Mouse (Mus musculus) forebrain, embryonic 11.5 days (tissue): Measurements from ENCODE around the gene Rbm48. TPM values are rescaled to one million over a fixed set of nuclear protein-coding genes. Genes with fewer than 3 reads are reported as not detected.

Experiments used
- ATAC-seq: fragments of 200-750 bp; cut with Nextera tagmentation; replicated peaks from 2 replicates; pipeline ENCODE4 v1.8.0; 2017; ENCODE audit warnings: moderate TSS enrichment; ENCODE audit not compliant: low FRiP score
- DNase-seq: peaks from one replicate; pipeline ENCODE4 v3.0.0-alpha.2; 2017; ENCODE audit warnings: low spot score
- H3K27ac ChIP-seq: fragments of 300-500 bp; sonication (generic); 2 replicates; pipeline ENCODE4 v1.5.1; 2014; ENCODE audit warnings: low read depth, low read length
- H3K27me3 ChIP-seq: fragments of 300-500 bp; sonication (generic); 2 replicates; pipeline ENCODE4 v1.6.1; 2014; ENCODE audit warnings: mild to moderate bottlenecking, low read length, mixed read lengths; ENCODE audit not compliant: control insufficient read depth, insufficient read depth
- H3K36me3 ChIP-seq: fragments of 300-500 bp; sonication (generic); 2 replicates; pipeline ENCODE4 v1.6.1; 2014; ENCODE audit warnings: mild to moderate bottlenecking, low read length, moderate library complexity, mixed read lengths; ENCODE audit not compliant: control insufficient read depth, insufficient read depth
- H3K4me1 ChIP-seq: fragments of 300-500 bp; sonication (generic); replicated peaks from 2 replicates; pipeline ENCODE4 v1.6.1; 2014; ENCODE audit warnings: low read length, mixed read lengths; ENCODE audit not compliant: control insufficient read depth, insufficient read depth
- H3K4me2 ChIP-seq: fragments of 300-500 bp; sonication (generic); 2 replicates; pipeline ENCODE4 v1.6.1; 2014; ENCODE audit warnings: low read depth, mild to moderate bottlenecking, low read length, moderate library complexity, mixed read lengths; ENCODE audit not compliant: severe bottlenecking
- H3K4me3 ChIP-seq: fragments of 300-500 bp; sonication (generic); 2 replicates; pipeline ENCODE4 v1.5.1; 2014; ENCODE audit warnings: low read depth, low read length
- H3K9ac ChIP-seq: fragments of 300-500 bp; sonication (generic); 2 replicates; pipeline ENCODE4 v1.6.1; 2014; ENCODE audit warnings: low read length
- H3K9me3 ChIP-seq: fragments of 300-500 bp; sonication (generic); 2 replicates; pipeline ENCODE4 v1.6.1; 2016; ENCODE audit warnings: low read length, mixed read lengths; ENCODE audit not compliant: control insufficient read depth
- WGBS: fragments of 180-500 bp; shearing (Covaris S2); extraction: QIAGEN DNeasy Blood & Tissue Kit; methylation state at CpG from one replicate; pipeline ENCODE4 v1.1.7; 2014; 5-methylcytosine and 5-hydroxymethylcytosine counted together
- polyA plus RNA-seq: library from polyadenylated mRNA; unstranded; fragments of >200 nt; fragmentation: Nextera tagmentation; extraction: Ambion mirVana; gene quantifications from 2 replicates; pipeline ENCODE4 v1.2.1, GENCODE M21; 2014

The Rbm48 gene
- polyA plus RNA-seq, 1 experiment from 2014 or later, result 14.3 TPM

GRCm38 (mm10) chr5:3579066-3579465 lies 17.3 kb downstream of the Rbm48 start:
- DNase-seq, result no peak
- no peak overlapping the region for H3K9ac ChIP-seq
- H3K4me2 ChIP-seq, result no peak overlapping the region
- no peak for ATAC-seq
- H3K36me3 ChIP-seq, result peaks cover 30% of the 10 kb centered on the region
- H3K4me1 ChIP-seq, result no peaks in the 10 kb centered on the region
- no peaks in the 10 kb centered on the region for H3K27me3 ChIP-seq
- WGBS, result 92% methylated on average over 7 of the region's 7 CpGs
- H3K4me3 ChIP-seq, result no peak overlapping the region
- peaks cover 4% of the 10 kb centered on the region; the same call in 1 of the 2 replicates for H3K9me3 ChIP-seq
- H3K27ac ChIP-seq, result no peak overlapping the region

GRCm38 (mm10) chr5:3577939-3578338 lies 18.4 kb downstream of the Rbm48 start:
- Histone ChIP-seq H3K27me3 (no peaks in the 10 kb centered on the region), H3K9me3 (peaks cover 4% of the 10 kb centered on the region; the same call in 1 of the 2 replicates), H3K36me3 (peaks cover 34% of the 10 kb centered on the region), H3K9ac (no peak overlapping the region), H3K4me2 (no peak overlapping the region), H3K4me3 (no peak overlapping the region), H3K27ac (no peak overlapping the region), H3K4me1 (no peaks in the 10 kb centered on the region)
- no peak for ATAC-seq
- no peak for DNase-seq
- WGBS, result 87% methylated on average over 2 of the region's 2 CpGs

GRCm38 (mm10) chr5:3574825-3575224 lies 21.6 kb downstream of the Rbm48 start:
- no peaks in the 10 kb centered on the region for H3K4me1 ChIP-seq
- no peak for DNase-seq
- ATAC-seq, result no peak
- peaks cover 36% of the 10 kb centered on the region for H3K36me3 ChIP-seq
- no peak overlapping the region for H3K4me3 ChIP-seq
- H3K9ac ChIP-seq, result no peak overlapping the region
- WGBS, result 90% methylated on average over 2 of the region's 2 CpGs
- peaks cover 4% of the 10 kb centered on the region; the same call in 1 of the 2 replicates for H3K9me3 ChIP-seq
- H3K27ac ChIP-seq, result no peak overlapping the region
- H3K4me2 ChIP-seq, result no peak overlapping the region
- H3K27me3 ChIP-seq, result no peaks in the 10 kb centered on the region

DNA sequence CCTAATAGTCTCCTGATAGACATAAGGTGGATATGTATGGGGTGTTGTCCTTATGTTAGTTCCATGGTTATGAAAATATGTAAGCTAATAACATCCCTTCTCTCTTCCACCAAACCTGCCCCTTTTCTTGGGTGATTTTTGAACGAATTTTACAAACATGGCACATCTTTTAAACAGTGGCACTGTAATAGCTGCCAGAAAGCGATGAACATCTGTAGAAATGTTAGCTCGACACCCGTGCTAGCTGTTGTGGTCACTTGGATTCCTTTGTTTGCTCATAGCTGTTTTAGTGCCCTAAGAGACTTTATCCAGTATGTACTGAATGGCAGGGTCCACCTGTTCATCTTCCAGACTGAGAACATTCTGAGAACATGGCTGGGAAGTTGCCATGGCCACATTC lies 25.1 kb downstream of the Rbm48 start, which contains the start of gene 1700109H08Rik:
Gene 1700109H08Rik, plus strand, starts transcription at position 301 of the 400 bp plus-strand sequence.
- Histone ChIP-seq H3K9ac (no peak within 1 kb of the TSS), H3K36me3 (peaks cover 27% of the 10 kb centered on the region), H3K4me1 (no peaks in the 10 kb centered on the region), H3K27me3 (no peaks in the 10 kb centered on the region), H3K4me2 (no peak within 1 kb of the TSS), H3K27ac (no peak within 1 kb of the TSS), H3K4me3 (no peak within 1 kb of the TSS), H3K9me3 (peaks cover 4% of the 10 kb centered on the region; the same call in 1 of the 2 replicates)
- 92% methylated on average over 4 of the region's 4 CpGs for WGBS
- no peak for DNase-seq
- no peak for ATAC-seq

DNA sequence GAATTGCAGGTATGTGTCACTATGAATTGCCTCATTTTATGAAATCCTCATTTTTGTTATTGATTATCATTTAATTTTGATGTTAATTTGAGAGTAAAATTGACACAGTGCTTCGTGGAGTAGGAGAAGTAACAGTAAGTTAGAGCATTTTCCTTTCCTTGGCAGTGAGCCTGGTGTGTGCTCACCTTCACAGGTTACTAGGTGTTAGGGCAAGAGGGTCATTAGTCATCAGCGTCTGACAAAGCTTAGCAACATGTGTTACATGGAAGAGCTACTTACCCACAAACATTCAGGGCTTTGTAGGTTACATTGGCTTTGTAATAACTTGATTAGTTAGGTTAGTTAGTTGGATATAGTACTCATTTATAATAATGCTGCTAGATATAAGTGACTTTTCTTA lies 42.2 kb downstream of the Rbm48 start:
- 94% methylated on average over 2 of the region's 2 CpGs for WGBS
- H3K36me3 ChIP-seq, result peaks cover 2% of the 10 kb centered on the region
- no peak overlapping the region for H3K4me2 ChIP-seq
- no peak overlapping the region for H3K9ac ChIP-seq
- H3K4me3 ChIP-seq, result no peak overlapping the region
- no peak overlapping the region for H3K27ac ChIP-seq
- DNase-seq (no peak), ATAC-seq (no peak)
- H3K9me3 ChIP-seq, result no peaks in the 10 kb centered on the region
- H3K4me1 ChIP-seq, result no peaks in the 10 kb centered on the region
- no peaks in the 10 kb centered on the region for H3K27me3 ChIP-seq

DNA sequence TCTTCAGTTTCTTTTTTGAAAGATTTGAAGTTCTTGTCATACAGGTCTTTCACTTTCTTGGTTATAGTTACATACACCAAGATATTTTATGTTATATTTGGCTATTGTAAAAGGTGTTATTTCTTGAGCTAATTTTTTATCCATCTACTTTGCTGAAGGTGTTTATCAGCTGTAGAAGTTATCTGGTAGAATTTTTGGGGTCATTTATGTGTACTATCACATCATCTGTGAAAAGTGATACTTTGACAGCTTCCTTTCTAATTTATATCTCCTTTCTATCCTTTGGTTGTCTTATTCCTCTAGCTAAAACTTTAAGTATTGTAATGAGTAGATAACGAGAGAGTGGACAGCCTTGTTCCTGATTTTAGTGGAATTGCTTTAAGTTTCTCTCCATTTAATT lies 44.9 kb downstream of the Rbm48 start:
- H3K36me3 ChIP-seq, result peaks cover 2% of the 10 kb centered on the region; the same call in 1 of the 2 replicates
- 92% methylated on average over 1 of the region's 1 CpGs for WGBS
- ATAC-seq (no peak), DNase-seq (no peak)
- H3K27ac ChIP-seq, result no peak overlapping the region
- no peak overlapping the region for H3K4me3 ChIP-seq
- no peak overlapping the region for H3K9ac ChIP-seq
- H3K27me3 ChIP-seq, result no peaks in the 10 kb centered on the region
- no peaks in the 10 kb centered on the region for H3K4me1 ChIP-seq
- H3K9me3 ChIP-seq, result no peaks in the 10 kb centered on the region
- no peak overlapping the region for H3K4me2 ChIP-seq

DNA sequence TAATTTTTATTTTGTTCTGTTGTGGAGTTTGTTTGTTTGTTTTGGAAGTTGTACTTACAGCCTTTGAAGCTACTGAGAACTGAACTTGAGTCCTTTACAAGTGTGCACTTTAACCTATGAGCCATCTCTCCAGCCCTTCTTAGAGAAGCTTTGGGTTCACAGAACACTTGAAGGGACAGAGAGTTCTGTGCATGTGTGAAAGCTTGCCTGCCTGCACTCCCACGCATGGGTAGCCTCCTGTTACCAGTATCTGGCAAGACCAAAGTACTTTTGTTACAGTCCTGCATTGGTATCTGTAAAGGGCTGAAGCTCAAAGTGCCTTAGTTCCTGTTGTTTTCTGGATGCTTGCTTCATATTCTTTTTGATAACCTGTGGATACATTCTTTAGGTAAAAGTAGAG lies 50.2 kb downstream of the Rbm48 start:
- no peak overlapping the region for H3K4me2 ChIP-seq
- H3K9me3 ChIP-seq, result no peaks in the 10 kb centered on the region
- H3K36me3 ChIP-seq, result no peaks in the 10 kb centered on the region
- 87% methylated on average over 1 of the region's 1 CpGs for WGBS
- H3K27ac ChIP-seq, result no peak overlapping the region
- no peak overlapping the region for H3K4me3 ChIP-seq
- no peaks in the 10 kb centered on the region for H3K4me1 ChIP-seq
- DNase-seq (no peak), ATAC-seq (no peak)
- H3K9ac ChIP-seq, result no peak overlapping the region
- H3K27me3 ChIP-seq, result no peaks in the 10 kb centered on the region

DNA sequence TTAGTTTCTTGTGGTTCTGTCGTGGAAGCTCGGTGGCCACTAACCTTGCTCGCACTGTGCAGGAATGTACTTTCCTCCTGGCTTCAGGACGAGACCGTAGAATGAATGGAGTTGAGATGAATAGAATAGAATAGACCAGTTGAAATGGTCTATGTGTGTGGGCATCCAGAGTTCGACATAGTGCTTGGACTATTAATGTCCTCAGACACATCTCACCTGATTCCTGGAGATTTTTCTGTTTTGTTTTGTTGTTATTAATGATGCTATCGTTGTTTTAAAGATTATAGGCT lies 52.0 kb downstream of the Rbm48 start:
- Histone ChIP-seq H3K9ac (peak overlapping the region; percentile 93), H3K4me1 (no peaks in the 10 kb centered on the region), H3K27me3 (no peaks in the 10 kb centered on the region), H3K4me3 (peak overlapping the region; percentile 89), H3K27ac (no peak overlapping the region), H3K4me2 (peak overlapping the region; percentile 77), H3K36me3 (no peaks in the 10 kb centered on the region), H3K9me3 (no peaks in the 10 kb centered on the region)
- DNase-seq (no peak), ATAC-seq (peak; percentile 25; the same call in 1 of the 2 replicates)
- WGBS, result 9% methylated on average over 7 of the region's 7 CpGs

DNA sequence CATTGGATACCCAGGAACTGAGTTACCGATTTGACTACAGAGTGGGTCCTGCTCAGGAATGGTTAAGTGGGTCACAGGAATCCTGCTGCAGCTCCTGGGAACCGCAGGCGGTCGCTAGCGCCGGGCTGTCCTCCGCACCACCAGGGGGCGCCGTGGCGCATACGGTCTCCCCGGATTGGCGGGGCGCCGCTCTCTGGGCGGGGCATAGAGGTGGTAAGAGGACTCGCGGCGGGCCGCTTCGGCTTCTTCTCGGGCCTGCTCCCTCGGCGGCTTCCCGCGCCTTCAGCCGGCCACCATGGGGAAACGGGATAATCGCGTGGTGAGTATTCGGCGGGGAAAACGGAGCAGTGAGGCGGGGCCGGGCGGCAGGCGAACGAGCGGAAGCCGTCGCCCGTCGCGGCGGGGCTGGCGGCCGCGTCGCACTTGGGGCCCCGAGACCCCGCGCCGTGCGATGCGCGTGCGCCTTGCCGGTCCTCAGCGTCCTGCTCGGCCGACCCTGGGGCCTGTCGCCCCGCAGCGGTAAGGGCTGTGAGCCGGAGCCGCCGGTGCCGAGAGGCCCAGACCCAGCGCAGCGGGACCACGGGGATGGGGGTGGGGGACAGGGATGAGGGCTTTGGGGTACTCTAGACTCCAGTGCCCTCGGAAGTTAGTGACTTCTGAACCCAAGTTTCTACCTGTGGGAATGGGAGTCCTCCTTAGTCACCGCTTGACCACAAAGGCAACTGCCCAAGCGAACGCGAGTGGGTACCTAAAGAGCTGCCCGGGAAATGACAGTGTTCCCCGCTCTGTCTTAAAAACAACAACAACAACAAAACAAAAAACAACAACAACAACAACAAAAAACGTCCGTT lies 52.5 kb downstream of the Rbm48 start, which contains the start of gene Fam133b:
Gene Fam133b, plus strand, starts transcription at position 205 of the 851 bp plus-strand sequence.
- under 1% methylated on average over 80 of the region's 80 CpGs for WGBS
- no peaks in the 10 kb centered on the region for H3K27me3 ChIP-seq
- no peaks in the 10 kb centered on the region for H3K4me1 ChIP-seq
- H3K36me3 ChIP-seq, result no peaks in the 10 kb centered on the region
- peak within 1 kb of the TSS; percentile 93 for H3K9ac ChIP-seq
- peak within 1 kb of the TSS; percentile 89 for H3K4me3 ChIP-seq
- ATAC-seq (peak; percentile 96), DNase-seq (peak; percentile 98)
- H3K27ac ChIP-seq, result peak within 1 kb of the TSS; percentile 80
- no peaks in the 10 kb centered on the region for H3K9me3 ChIP-seq
- peak within 1 kb of the TSS; percentile 77 for H3K4me2 ChIP-seq
